Mouse (Mus musculus) hindbrain, embryonic 15.5 days (tissue): Measurements from ENCODE around the gene Zfhx3. TPM values are rescaled to one million over a fixed set of nuclear protein-coding genes. Genes with fewer than 3 reads are reported as not detected.
A peak's percentile ranks its signal among the peaks of the same experiment; 100 is the strongest.

Experiments used
- ATAC-seq: fragments of 200-750 bp; cut with Nextera tagmentation; 2 replicates; pipeline ENCODE4 v1.8.0; 2017; ENCODE audit warnings: low read depth, moderate number of reproducible peaks, moderate TSS enrichment; ENCODE audit not compliant: low FRiP score
- H3K27ac ChIP-seq: fragments of 300-500 bp; sonication (generic); replicated peaks from 2 replicates; pipeline ENCODE4 v1.5.1; 2015; ENCODE audit warnings: mild to moderate bottlenecking, inconsistent platforms
- H3K27me3 ChIP-seq: fragments of 300-500 bp; sonication (generic); 2 replicates; pipeline ENCODE4 v1.6.1; 2015; ENCODE audit warnings: control low read depth, inconsistent platforms
- H3K36me3 ChIP-seq: fragments of 300-500 bp; sonication (generic); 2 replicates; pipeline ENCODE4 v1.6.1; 2015; ENCODE audit warnings: control low read depth, inconsistent platforms
- H3K4me1 ChIP-seq: fragments of 300-500 bp; sonication (generic); replicated peaks from 2 replicates; pipeline ENCODE4 v1.6.1; 2015; ENCODE audit warnings: control low read depth, inconsistent platforms
- H3K4me2 ChIP-seq: fragments of 300-500 bp; sonication (generic); 2 replicates; pipeline ENCODE4 v1.6.1; 2015; ENCODE audit warnings: moderate library complexity, mild to moderate bottlenecking, inconsistent platforms
- H3K4me3 ChIP-seq: fragments of 300-500 bp; sonication (generic); 2 replicates; pipeline ENCODE4 v1.5.1; 2015; ENCODE audit warnings: mild to moderate bottlenecking, inconsistent platforms
- H3K9ac ChIP-seq: fragments of 300-500 bp; sonication (generic); 2 replicates; pipeline ENCODE4 v1.6.1; 2015; ENCODE audit warnings: inconsistent platforms
- H3K9me3 ChIP-seq: fragments of 300-500 bp; sonication (generic); 2 replicates; pipeline ENCODE4 v1.6.1; 2016; ENCODE audit warnings: control low read depth, inconsistent platforms
- WGBS: fragments of 180-500 bp; shearing (Covaris S2); methylation state at CpG from one replicate; pipeline ENCODE4 v1.1.7; 2015; 5-methylcytosine and 5-hydroxymethylcytosine counted together
- polyA plus RNA-seq: library from polyadenylated mRNA; unstranded; fragments of >200 nt; fragmentation: Nextera tagmentation; extraction: Ambion mirVana; gene quantifications from 2 replicates; pipeline ENCODE4 v1.2.1, GENCODE M21; 2015

The Zfhx3 gene
- polyA plus RNA-seq, 1 experiment from 2014 or later = 23.5 TPM

DNA sequence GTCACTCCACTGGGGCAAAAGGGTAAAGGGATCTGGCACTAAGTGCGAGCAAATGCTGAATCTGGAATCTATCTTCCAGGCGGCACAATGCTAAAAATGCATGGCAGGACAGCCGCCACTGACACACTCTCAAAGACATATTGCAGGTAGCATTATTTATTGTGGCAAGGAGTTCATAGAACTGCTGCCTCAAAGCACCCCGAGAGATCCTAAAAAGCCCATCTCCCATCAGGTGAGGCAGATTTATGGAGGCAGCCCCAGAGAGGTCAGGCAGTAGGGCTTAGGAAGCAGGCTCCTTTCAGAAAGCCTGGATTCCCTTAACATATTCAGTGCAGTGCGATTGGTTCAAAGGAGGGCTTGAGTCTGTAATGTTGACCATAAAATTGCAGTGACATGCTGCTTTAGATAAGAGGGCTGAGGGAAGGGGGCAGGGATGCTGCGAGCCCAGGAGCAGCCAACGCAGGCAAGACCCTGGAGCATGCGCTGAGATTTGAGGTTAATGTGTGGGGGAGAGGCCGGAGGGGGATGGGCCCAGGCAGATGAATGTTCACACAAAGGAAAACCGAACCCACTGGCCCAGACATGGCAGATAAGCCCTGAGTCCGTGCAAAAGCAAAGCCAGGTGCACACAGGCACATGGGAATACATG is 538.8 kb downstream of the Zfhx3 start:
- H3K9me3 ChIP-seq = no peaks in the 10 kb centered on the region
- no peak overlapping the region for H3K9ac ChIP-seq
- H3K4me3 ChIP-seq = no peak overlapping the region
- H3K27me3 ChIP-seq = no peaks in the 10 kb centered on the region
- no peaks in the 10 kb centered on the region for H3K36me3 ChIP-seq
- peak; percentile 85 for ATAC-seq
- no peak overlapping the region for H3K4me2 ChIP-seq
- H3K27ac ChIP-seq = peak overlapping the region; percentile 66
- H3K4me1 ChIP-seq = peaks cover 7% of the 10 kb centered on the region
- WGBS = 23% methylated on average over 11 of the region's 11 CpGs

- no peaks in the 10 kb centered on the region for H3K36me3 ChIP-seq
- WGBS = 62% methylated on average over 12 of the region's 12 CpGs
- ATAC-seq = 0 out of 2 replicates have a peak, but pooled peaks have one; percentile 27
- peak overlapping the region; percentile 29; the same call in 1 of the 2 replicates for H3K9ac ChIP-seq
- peak overlapping the region; percentile 62 for H3K27ac ChIP-seq
- H3K4me1 ChIP-seq = peaks cover 16% of the 10 kb centered on the region
- no peaks in the 10 kb centered on the region for H3K9me3 ChIP-seq
- H3K4me2 ChIP-seq = no peak overlapping the region
- no peak overlapping the region for H3K4me3 ChIP-seq
- H3K27me3 ChIP-seq = 0 out of 2 replicates have a peak, but pooled peaks cover 8% of the 10 kb centered on the region
Observed at GRCm38 (mm10) chr8:108496101-108496500, 553.7 kb downstream of the Zfhx3 start.

DNA sequence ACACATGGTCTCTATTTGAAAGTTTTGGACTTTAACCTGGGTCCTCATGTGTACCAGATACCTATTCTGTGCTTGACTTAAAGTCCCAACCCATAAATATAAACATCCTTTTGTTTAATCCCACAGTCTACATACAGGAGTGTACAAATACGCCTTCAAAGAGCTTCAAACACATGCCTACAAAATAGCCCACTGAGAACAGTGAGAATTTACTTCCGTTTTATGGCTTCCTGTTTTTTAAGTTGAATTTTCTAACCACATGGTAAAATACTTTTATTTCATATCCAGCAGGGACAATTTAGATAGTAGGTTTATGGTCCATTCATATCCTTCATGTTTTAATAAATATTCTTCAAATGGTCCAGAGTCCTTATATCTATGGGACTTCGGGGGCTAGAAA is 564.3 kb downstream of the Zfhx3 start:
- H3K9me3 ChIP-seq = no peaks in the 10 kb centered on the region
- H3K9ac ChIP-seq = no peak overlapping the region
- no peak for ATAC-seq
- H3K27me3 ChIP-seq = peaks cover 52% of the 10 kb centered on the region
- H3K27ac ChIP-seq = no peak overlapping the region
- 90% methylated on average over 3 of the region's 3 CpGs for WGBS
- H3K4me1 ChIP-seq = peaks cover 9% of the 10 kb centered on the region
- H3K4me3 ChIP-seq = no peak overlapping the region
- H3K36me3 ChIP-seq = no peaks in the 10 kb centered on the region
- H3K4me2 ChIP-seq = no peak overlapping the region

DNA sequence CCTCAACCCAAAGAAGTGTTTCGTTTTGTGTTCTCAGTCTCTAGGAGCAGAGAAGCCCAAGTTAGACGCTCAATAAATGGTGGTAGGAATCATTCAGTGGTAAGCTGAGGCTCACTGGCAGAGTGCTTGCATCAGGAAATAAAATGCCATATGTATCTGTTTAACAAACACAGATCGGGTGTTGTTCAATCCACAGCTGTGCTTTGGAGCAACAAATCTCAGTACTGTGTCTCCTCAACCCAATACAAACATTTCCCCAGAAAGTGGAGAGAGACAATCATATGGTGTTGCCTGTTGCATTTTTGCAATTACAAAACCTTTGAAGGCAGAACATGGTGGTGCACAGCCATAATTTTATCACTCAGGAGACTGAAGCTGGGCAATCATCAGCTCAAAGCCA is 565.3 kb downstream of the Zfhx3 start:
- Histone ChIP-seq H3K27me3 (peaks cover 59% of the 10 kb centered on the region), H3K4me1 (peaks cover 9% of the 10 kb centered on the region), H3K27ac (no peak overlapping the region), H3K9ac (no peak overlapping the region), H3K4me2 (no peak overlapping the region), H3K9me3 (no peaks in the 10 kb centered on the region), H3K36me3 (no peaks in the 10 kb centered on the region), H3K4me3 (no peak overlapping the region)
- ATAC-seq = no peak
- 95% methylated on average over 3 of the region's 3 CpGs for WGBS

- no peaks in the 10 kb centered on the region for H3K36me3 ChIP-seq
- H3K4me1 ChIP-seq = peaks cover 9% of the 10 kb centered on the region
- peak; percentile 91 for ATAC-seq
- WGBS = 16% methylated on average over 14 of the region's 14 CpGs
- H3K4me3 ChIP-seq = no peak overlapping the region
- H3K4me2 ChIP-seq = no peak overlapping the region
- no peak overlapping the region for H3K9ac ChIP-seq
- no peak overlapping the region for H3K27ac ChIP-seq
- peaks cover 53% of the 10 kb centered on the region for H3K27me3 ChIP-seq
- H3K9me3 ChIP-seq = no peaks in the 10 kb centered on the region
Observed at GRCm38 (mm10) chr8:108510641-108511325, 568.3 kb downstream of the Zfhx3 start.

- H3K4me1 ChIP-seq = no peaks in the 10 kb centered on the region
- H3K4me3 ChIP-seq = no peak overlapping the region
- ATAC-seq = no peak
- 82% methylated on average over 7 of the region's 7 CpGs for WGBS
- H3K4me2 ChIP-seq = no peak overlapping the region
- H3K36me3 ChIP-seq = no peaks in the 10 kb centered on the region
- no peaks in the 10 kb centered on the region for H3K9me3 ChIP-seq
- H3K9ac ChIP-seq = no peak overlapping the region
- H3K27ac ChIP-seq = no peak overlapping the region
- peaks cover 25% of the 10 kb centered on the region for H3K27me3 ChIP-seq
Observed at GRCm38 (mm10) chr8:108518116-108518515, 575.7 kb downstream of the Zfhx3 start.

DNA sequence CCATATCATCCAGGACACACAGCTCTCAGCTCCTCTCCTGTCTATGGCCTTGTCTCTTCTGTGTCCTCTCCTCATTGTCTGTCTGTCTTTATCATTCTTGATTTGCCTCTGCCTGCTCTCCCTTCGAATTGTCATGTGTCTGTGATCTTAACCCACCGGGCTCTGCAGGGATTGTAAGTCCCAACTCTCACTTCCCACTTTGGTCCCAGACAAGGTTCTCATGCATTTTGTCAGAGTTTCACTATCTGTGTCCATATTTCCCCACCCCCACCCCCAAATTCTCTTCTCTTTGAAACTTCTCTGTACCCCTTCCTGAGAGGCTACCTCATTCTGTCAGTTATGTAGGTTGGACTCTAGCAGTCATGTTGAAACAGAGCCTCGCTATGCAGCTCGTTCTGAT is 579.6 kb downstream of the Zfhx3 start:
- no peaks in the 10 kb centered on the region for H3K4me1 ChIP-seq
- H3K36me3 ChIP-seq = no peaks in the 10 kb centered on the region
- no peaks in the 10 kb centered on the region for H3K9me3 ChIP-seq
- no peak overlapping the region for H3K4me3 ChIP-seq
- WGBS = 91% methylated on average over 4 of the region's 4 CpGs
- no peak overlapping the region for H3K27ac ChIP-seq
- no peak overlapping the region for H3K4me2 ChIP-seq
- H3K9ac ChIP-seq = no peak overlapping the region
- H3K27me3 ChIP-seq = peaks cover 5% of the 10 kb centered on the region
- no peak for ATAC-seq

DNA sequence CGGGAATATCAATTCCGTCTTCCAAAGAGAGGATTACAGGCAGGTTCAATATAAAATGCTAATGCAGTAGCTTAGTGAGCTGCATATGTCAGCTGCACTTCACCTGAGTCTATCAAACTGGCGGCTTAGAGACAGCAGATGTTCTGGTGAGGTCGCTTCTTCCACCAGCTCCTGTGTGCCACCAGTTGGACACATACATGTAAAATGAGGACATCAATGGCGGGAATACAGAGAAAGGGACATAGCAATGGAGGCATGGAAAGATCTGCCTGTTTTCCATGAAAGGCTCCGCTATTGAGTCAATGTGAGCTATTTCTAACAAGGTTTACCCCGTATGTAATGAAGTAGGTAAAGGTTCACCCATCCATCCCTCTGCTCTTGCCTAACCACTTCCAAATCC is 587.0 kb downstream of the Zfhx3 start:
- no peak overlapping the region for H3K27ac ChIP-seq
- no peak overlapping the region for H3K4me3 ChIP-seq
- H3K27me3 ChIP-seq = no peaks in the 10 kb centered on the region
- H3K4me1 ChIP-seq = 0 out of 2 replicates have a peak, but pooled peaks cover 2% of the 10 kb centered on the region
- 82% methylated on average over 7 of the region's 7 CpGs for WGBS
- no peak overlapping the region for H3K4me2 ChIP-seq
- no peaks in the 10 kb centered on the region for H3K36me3 ChIP-seq
- H3K9ac ChIP-seq = no peak overlapping the region
- H3K9me3 ChIP-seq = no peaks in the 10 kb centered on the region
- no peak for ATAC-seq

DNA sequence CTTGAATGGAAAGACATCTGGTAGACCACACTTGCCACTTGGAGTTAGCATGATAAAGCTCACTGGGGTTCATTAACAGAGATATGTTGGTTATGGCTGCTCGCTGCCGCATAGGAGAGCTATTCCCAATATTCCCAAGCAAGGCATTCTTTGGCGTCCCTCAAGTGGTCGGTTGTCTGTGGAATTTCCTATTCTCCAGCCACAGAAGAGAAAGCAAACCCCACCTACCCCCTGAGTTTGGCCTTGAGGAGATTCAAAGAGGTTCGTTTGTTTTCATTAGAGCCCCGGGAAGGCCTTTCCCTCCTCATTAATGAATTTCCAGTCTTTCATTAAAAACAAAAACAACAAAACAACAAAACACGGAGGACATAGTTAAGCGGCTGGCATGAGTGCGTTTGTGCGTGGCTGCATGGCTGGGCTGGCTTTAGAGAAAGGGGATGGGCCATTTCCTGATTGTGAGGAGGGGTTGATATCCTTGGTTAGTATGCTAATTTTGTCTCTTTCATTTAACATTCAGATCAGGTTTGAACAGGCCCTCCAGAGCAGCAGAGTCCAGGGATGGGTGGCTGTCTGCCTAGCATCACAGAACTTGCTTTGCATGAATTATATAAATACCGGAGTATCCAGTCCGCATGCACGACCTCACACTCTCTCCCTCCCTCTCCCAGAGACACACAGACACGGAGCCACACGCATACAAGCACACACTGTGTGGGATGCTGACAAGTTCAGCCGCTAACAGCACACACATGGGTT is 592.9 kb downstream of the Zfhx3 start:
- peak overlapping the region; percentile 52; the same call in 1 of the 2 replicates for H3K9ac ChIP-seq
- peak; percentile 60 for ATAC-seq
- H3K4me2 ChIP-seq = peak overlapping the region; percentile 68
- H3K4me3 ChIP-seq = peak overlapping the region; percentile 42
- peak overlapping the region; percentile 85 for H3K27ac ChIP-seq
- no peaks in the 10 kb centered on the region for H3K27me3 ChIP-seq
- H3K9me3 ChIP-seq = no peaks in the 10 kb centered on the region
- peaks cover 45% of the 10 kb centered on the region for H3K4me1 ChIP-seq
- 35% methylated on average over 16 of the region's 16 CpGs for WGBS
- H3K36me3 ChIP-seq = no peaks in the 10 kb centered on the region

DNA sequence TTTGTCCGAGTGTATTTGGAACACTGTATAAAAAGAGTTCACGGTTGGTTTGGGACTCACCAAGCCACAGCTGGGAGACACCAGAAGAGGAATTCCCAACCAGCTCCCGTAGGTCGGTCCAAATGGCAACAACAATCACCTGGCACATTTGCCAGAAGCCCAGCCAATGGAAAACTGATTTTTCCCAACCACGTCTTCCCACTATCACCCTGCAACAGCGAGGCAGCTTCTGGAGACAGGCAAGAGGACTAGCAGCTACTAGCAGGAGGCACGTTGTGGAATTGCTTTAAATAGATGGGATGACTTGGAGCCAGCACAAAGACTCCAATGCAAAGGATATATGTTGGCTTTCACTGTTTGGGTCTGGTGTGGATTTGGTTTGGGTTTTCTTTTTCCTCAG is 593.7 kb downstream of the Zfhx3 start:
- 49% methylated on average over 7 of the region's 7 CpGs for WGBS
- Histone ChIP-seq H3K4me3 (peak overlapping the region; percentile 42), H3K9ac (peak overlapping the region; percentile 52), H3K4me2 (peak overlapping the region; percentile 68), H3K36me3 (no peaks in the 10 kb centered on the region), H3K27ac (peak overlapping the region; percentile 85), H3K4me1 (peaks cover 45% of the 10 kb centered on the region), H3K9me3 (no peaks in the 10 kb centered on the region), H3K27me3 (no peaks in the 10 kb centered on the region)
- ATAC-seq = no peak

DNA sequence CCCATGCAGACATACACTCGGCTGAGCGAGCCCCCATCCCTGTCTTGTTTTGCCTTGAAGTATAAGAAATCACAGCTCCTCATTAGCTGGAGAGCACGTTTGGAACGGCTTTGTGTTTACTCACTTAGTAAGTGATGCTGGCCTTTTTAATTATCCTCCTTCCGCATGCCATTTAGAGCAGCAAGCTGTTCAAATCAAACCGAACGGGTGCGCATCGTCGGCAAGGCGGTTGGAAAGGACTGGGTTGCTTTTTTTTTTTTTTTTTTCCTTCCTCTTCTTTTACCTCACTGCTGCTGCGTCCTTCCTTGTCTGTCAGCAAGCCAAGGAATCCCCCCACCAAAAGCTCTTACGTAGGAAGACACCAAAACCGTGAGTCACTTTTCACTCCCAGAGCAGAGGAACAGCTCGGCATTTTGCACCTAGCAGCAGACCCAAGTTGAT is 594.5 kb downstream of the Zfhx3 start:
- Histone ChIP-seq H3K4me2 (peak overlapping the region; percentile 68), H3K27me3 (no peaks in the 10 kb centered on the region), H3K4me3 (peak overlapping the region; percentile 42), H3K4me1 (peaks cover 45% of the 10 kb centered on the region), H3K9ac (peak overlapping the region; percentile 52), H3K27ac (peak overlapping the region; percentile 85), H3K9me3 (no peaks in the 10 kb centered on the region), H3K36me3 (no peaks in the 10 kb centered on the region)
- 29% methylated on average over 15 of the region's 15 CpGs for WGBS
- ATAC-seq = no peak; the same call in 1 of the 2 replicates
